Mouse (Mus musculus): ENCODE results near the gene Rbm5. TPM values are rescaled to one million over a fixed set of nuclear protein-coding genes. Genes with fewer than 3 reads are reported as not detected.
A peak's percentile ranks its signal among the peaks of the same experiment; 100 is the strongest.

The Rbm5 gene
- 133 and 165 TPM in 2 replicates for total RNA-seq (2014; fragmentation: Nextera tagmentation)
- total RNA-seq (2017): 157 and 164 TPM in 2 replicates

- ATAC-seq (replicated peaks; ENCODE audit: poor library complexity, severe bottlenecking): peak; percentile 99
Observed at GRCm38 (mm10) chr9:107770374-107771290, at the start of gene Rbm5. Gene Rbm5, minus strand, starts transcription at chr9:107770996.

GRCm38 (mm10) chr9:107812132-107812531 is 41.3 kb upstream of the Rbm5 start:
- ATAC-seq (replicated peaks; ENCODE audit: poor library complexity, severe bottlenecking): no peak

DNA sequence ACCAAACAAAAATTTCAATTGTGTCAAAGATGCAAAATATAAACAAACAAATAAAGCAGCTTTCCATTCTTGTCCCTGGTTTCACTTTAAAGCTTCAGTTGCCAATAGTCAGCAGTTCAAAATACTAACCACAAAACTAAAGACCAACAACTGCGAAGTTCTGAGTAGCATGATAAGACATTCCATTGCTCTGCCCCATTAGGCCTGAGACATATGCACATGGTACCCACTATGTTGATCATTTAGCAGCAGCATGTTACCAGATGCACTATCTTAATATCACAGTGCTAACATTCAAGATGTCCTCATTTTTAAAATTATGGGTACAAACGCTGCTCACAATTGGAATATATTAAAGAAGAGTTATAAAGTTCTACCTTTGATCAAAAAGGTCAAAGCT is 40.2 kb upstream of the Rbm5 start:
- ATAC-seq (replicated peaks; ENCODE audit: poor library complexity, severe bottlenecking): no peak

GRCm38 (mm10) chr9:107791714-107792113 is 20.9 kb upstream of the Rbm5 start:
- no peak for ATAC-seq (replicated peaks; ENCODE audit: poor library complexity, severe bottlenecking)

- ATAC-seq (replicated peaks; ENCODE audit: poor library complexity, severe bottlenecking): peak; percentile 63
Observed at GRCm38 (mm10) chr9:107782536-107783203, 11.9 kb upstream of the Rbm5 start.

DNA sequence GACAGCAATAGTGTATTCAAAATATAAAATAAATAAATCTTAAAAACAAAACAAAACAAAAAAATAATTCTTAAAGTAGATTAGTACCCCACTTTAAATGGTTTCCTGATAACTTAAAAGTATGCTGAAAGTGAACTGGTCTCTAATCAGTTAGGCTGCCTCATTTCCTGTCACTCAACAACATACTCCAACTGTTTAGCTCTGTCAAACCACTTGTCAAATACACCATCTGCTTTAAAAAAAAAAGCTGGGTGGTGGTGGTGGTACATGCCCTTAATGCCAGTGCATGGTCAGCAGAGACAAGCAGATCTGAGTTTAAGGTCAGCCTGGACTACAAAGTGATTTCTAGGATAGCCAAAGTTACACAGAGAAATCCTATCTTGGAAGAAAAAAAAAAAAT is 6.0 kb upstream of the Rbm5 start:
- no peak for ATAC-seq (replicated peaks; ENCODE audit: poor library complexity, severe bottlenecking)

DNA sequence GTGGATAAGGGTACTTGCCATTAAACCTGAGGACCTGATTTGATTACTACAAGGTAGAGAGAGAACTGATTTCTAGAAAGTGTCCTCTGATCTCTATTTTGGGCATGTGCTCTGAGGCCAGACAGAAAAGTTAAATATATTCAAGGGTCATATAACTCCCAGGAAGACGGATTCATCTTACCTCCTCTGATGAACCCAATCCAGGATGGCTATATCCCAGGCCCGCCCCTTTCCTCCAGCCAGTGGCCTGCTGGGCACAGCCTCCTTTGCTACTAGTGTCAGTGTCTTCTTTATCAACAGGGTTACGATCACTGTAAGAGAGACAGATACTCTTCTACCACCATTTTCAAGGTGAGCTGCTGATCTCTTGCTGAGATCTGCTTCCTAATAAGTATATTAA is 3.6 kb upstream of the Rbm5 start:
- no peak for ATAC-seq (replicated peaks; ENCODE audit: poor library complexity, severe bottlenecking)

GRCm38 (mm10) chr9:107771782-107772181 is 986 bp upstream of the Rbm5 start:
- ATAC-seq (replicated peaks; ENCODE audit: poor library complexity, severe bottlenecking): no peak

DNA sequence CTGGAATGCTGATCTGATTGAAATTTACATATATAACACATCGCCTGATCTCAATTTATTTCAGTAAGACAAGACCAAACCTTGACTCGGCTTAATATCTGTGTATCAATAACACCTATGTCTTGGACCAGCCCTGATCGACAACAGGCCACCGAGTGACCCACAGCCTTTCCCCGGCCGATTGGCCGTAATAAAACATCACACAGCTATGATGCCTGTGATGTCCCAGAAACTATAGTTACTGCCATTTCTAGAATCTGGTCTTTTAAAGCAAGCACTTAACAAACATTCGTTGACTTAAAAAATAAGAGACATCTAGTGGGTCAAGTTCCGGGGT is 791 bp downstream of the Rbm5 start:
- no peak for ATAC-seq (replicated peaks; ENCODE audit: poor library complexity, severe bottlenecking)

GRCm38 (mm10) chr9:107769445-107770000 is 1.3 kb downstream of the Rbm5 start:
- ATAC-seq (replicated peaks; ENCODE audit: poor library complexity, severe bottlenecking): peak; percentile 28

GRCm38 (mm10) chr9:107768851-107769250 is 1.9 kb downstream of the Rbm5 start:
- no peak for ATAC-seq (replicated peaks; ENCODE audit: poor library complexity, severe bottlenecking)

DNA sequence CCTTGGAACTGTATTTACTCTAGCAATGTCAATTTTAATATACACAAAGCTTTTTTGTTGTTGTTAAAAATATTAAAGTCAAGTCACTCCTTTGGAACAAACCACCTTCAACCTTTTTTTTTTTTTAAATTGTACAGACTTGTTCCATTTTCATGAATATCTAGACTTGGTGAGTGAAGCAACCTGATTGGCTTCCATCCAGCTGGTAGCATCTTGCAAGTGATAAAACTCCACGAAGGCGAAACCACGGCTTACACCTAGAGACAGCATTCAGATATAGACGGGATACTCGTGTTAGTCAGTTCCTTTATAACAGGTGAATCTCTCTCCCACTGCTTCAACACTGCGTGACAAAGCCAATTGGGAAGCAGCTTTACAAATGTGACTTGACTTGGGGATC is 11.2 kb downstream of the Rbm5 start:
- no peak for ATAC-seq (replicated peaks; ENCODE audit: poor library complexity, severe bottlenecking)

- no peak for ATAC-seq (replicated peaks; ENCODE audit: poor library complexity, severe bottlenecking)
Observed at GRCm38 (mm10) chr9:107750378-107750777, 20.4 kb downstream of the Rbm5 start.

- ATAC-seq (replicated peaks; ENCODE audit: poor library complexity, severe bottlenecking): no peak
Observed at GRCm38 (mm10) chr9:107748063-107748462, 22.7 kb downstream of the Rbm5 start.

GRCm38 (mm10) chr9:107747310-107747709 is 23.5 kb downstream of the Rbm5 start:
- ATAC-seq (replicated peaks; ENCODE audit: poor library complexity, severe bottlenecking): peak; percentile 56

DNA sequence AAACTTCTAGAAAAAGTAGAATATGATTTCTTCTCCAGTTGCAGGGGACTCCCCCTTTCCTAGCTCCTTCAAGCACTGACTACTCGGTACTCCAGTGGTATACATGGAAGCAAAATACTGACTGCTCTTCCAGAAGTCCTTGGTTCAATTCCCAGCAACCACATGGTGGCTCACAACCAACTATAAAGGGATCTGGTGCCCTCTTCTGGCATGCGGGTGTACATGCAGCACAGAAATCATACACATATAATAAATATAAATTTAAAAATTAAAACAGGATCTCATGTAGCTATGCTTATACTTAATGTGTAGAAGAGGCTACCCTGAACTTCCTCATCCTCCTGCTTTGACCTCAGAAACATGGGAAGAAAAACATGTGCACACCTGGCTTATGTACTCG is 24.1 kb downstream of the Rbm5 start:
- no peak for ATAC-seq (replicated peaks; ENCODE audit: poor library complexity, severe bottlenecking)

DNA sequence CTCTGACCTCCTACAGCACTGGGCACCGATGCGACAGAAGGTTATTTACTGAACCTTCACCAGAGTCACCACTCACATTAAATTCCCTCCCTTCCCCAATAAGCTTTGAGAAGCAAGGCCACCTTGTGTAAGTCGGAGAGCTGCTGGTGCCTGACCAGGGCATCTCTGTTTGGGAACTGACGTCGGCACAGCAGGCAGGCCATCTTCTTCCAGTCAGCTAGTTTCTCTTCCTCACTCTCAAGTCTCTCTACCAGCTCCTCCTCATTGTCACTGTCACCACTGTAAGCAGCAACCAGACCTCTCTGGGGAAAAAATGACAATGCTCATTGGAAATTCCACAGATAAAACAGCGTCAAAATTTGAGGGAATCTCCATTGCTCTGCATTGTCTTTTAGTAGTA is 26.7 kb downstream of the Rbm5 start:
- ATAC-seq (replicated peaks; ENCODE audit: poor library complexity, severe bottlenecking): peak; percentile 28; the same call in 1 of the 2 replicates

DNA sequence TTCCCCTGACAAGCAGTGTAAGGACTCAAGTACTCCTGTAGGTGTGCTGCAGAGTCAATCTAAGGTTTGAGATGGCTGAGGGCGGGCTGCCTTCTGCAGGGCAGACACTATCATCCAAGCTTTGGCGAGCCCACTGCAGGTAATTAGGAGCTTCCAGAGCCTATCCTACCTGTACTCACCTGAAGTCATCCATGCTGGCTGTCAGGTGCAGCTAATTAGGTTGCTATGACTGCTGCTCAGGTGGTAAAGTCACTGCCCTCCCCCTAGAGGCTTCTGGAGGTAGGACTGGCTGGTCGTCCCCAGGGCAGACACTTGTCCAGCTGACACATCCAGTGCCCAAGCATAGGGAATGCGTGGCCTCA is 32.0 kb downstream of the Rbm5 start:
- peak; percentile 41 for ATAC-seq (replicated peaks; ENCODE audit: poor library complexity, severe bottlenecking)

- peak; percentile 68 for ATAC-seq (replicated peaks; ENCODE audit: poor library complexity, severe bottlenecking)
Observed at GRCm38 (mm10) chr9:107738020-107738840, 32.6 kb downstream of the Rbm5 start.

DNA sequence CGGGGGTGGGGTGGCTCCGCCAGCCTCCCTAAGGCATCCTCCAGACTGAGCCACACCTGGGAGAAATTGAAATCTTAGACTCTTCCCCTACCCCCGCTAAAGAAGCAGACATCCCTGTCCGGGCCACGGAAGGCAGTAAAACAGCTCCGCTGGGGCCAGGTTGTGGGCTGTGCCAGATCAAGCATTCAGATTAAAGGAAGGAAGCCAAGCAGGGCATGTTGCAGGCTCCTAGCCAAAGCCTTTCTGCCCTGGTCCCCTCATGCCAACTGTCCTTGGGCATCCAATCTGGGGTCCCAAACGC is 34.7 kb downstream of the Rbm5 start:
- 0 out of 2 replicates have a peak, but pooled peaks have one; percentile 3 for ATAC-seq (replicated peaks; ENCODE audit: poor library complexity, severe bottlenecking)

All from granulocyte monocyte progenitor cell, adult 5-6 weeks (primary cell).